Mouse (Mus musculus) embryonic fibroblast, embryonic 13.5 days (primary cell): Measurements from ENCODE around the gene Wwtr1.

ENCODE experiments used
- CTCF ChIP-seq: IDR thresholded peaks from 2 replicates; pipeline ENCODE4 v1.5.1; 2011; ENCODE audit warnings: mild to moderate bottlenecking, control low read depth, low read length, moderate library complexity, borderline replicate concordance; ENCODE audit not compliant: insufficient read depth
- POLR2A ChIP-seq: IDR thresholded peaks from 2 replicates; pipeline ENCODE4 v1.6.1; 2011; ENCODE audit warnings: low read depth, mild to moderate bottlenecking, control low read depth, low read length, moderate library complexity

DNA sequence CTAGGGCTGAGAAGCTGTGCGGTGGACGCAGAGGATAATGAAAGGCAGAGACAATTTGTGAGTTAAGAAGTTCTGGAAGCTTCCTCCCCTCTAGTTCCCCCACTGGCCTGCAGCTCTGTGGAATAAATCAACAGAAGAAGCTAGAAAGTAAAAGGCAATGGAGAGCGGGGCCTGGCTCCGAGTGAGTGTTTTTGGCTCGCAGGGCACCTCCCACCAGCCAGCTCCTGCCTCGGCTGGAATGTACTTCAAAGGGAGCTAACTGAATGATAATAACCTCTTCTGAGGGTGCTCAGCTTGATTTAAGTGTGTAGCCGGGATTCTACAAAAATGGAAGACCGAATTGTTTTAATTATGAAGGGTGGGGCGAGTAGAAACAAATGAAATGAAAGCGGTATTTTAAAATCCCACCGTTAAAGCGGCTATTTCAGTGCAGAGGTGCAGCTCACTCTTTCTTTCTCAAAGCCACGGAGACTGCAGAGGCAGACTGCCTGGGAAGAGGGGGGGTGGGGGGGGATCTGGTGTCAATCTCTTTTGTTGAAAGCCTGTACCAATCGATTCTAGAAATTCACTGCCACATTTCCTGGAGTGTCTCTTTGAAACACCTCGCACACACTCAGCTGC lies 104.6 kb downstream of the Wwtr1 start:
- TF ChIP-seq POLR2A (no peak), CTCF (no peak)
